Mouse (Mus musculus) monocyte, adult 5-6 weeks (primary cell): ENCODE data around the gene Chpf2. TPM values are rescaled to one million over a fixed set of nuclear protein-coding genes. Genes with fewer than 3 reads are reported as not detected.

Experiments
- ATAC-seq: fragments of 153-309, 156-312 bp; replicated peaks from 2 replicates; pipeline ENCODE4 v1.8.0; 2017; ENCODE audit warnings: mild to moderate bottlenecking; ENCODE audit not compliant: low TSS enrichment, insufficient number of reproducible peaks, severe bottlenecking, poor library complexity, low FRiP score
- total RNA-seq: library from RNA; stranded (forward); fragments of 200-1000, 200-491, 200-594 nt; gene quantifications from 3 replicates; pipeline ENCODE4 v1.2.3, GENCODE M21; 2017

The Chpf2 gene
- total RNA-seq, 1 experiment from 2014 or later: 15.2 TPM

DNA sequence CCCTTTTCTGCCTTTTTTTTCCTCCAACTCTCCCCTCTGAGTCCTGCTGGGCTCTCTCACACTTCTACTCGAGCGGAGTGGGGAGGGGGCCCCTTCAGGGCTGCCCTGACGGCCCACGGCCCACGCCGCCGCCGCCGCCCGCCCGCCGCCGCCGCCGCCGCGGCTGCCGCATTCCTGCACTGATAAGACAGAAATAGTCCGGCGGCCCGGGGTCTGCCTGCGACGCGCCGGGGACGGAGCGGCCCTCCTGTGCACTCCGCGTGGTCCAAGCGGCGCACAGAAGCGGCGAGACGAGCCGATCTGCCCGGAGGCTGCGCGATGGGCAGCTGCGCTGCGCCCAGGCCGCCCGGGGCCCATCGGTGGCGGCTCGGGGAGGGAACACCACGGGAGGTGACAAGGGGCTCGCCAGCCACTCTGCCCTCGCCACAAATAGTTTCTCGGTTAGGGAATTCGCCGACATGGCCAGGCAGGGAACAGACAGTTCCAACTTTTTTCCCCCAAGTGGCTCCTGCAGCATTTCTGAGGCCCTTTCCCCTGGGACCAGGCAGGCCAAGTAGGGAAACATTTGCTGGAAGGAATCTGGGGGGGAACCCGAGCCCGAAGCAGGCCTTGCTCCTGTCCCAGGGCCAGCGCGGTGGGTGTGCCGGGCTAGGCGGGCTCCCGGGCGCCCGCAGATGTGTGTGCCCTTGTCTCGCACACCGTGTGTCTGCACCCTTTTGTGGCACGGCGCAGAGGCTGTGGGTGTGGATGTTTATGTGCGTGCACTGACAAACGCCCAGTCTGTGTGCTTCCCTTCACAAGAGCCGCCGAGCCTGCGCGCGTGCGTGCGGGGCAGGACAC, 15.6 kb downstream of the Chpf2 start:
- no peak for ATAC-seq

DNA sequence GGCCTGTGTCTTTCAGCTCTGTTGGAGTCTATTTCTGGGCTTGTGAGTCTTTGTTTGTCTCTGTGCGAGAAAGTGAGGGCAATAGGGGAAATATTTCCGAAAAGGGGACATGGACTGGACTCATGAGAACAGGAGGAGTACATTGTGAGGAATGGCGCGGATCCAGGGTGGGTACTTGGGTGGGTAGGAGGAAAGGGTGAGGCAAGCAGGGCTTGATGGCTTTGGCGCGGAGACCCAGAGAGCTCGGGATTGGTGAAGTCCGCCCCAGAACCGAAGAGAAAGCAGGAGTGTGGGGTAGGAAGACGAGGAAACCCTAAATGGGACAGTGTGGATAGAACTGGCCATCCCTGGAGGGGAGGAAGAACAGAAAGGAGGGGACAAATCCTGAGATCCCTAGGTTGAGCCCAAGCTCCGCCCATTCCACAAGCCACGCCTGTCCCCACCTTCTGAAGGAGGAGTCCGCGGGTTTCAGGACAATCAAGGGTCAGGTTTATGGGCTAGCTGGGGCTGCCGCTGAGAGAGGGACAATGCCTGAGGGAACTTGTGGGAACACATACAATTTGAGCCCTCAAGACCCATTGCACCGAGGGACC, 16.3 kb downstream of the Chpf2 start:
- ATAC-seq: no peak

DNA sequence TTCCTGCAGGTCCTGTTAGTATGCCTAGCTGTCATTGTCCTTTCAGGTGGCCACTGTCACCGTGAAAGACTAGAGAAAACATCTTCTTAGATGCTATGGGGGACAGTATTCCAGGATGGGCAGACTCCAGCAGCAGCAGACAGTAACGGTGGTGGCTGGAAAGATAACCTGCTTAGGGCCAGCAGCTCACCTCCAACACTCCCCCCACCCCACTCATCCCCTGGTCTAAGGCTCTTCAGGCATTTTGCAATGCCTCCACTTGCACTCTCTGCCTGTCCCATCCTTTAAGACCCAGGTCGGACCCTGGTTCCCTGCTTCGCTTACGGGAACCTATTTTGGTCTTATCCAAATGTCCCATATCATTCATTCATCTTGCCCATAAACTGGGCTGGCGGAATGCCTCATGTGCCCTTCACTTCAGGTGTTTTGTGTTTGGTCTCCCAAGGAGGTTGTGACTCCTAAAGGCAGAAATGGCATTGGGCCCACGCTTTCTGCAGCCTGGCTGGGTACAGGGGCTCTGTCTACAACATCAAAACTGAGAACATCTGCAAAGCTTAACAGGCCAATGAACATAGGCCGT, 17.0 kb downstream of the Chpf2 start:
- no peak for ATAC-seq

DNA sequence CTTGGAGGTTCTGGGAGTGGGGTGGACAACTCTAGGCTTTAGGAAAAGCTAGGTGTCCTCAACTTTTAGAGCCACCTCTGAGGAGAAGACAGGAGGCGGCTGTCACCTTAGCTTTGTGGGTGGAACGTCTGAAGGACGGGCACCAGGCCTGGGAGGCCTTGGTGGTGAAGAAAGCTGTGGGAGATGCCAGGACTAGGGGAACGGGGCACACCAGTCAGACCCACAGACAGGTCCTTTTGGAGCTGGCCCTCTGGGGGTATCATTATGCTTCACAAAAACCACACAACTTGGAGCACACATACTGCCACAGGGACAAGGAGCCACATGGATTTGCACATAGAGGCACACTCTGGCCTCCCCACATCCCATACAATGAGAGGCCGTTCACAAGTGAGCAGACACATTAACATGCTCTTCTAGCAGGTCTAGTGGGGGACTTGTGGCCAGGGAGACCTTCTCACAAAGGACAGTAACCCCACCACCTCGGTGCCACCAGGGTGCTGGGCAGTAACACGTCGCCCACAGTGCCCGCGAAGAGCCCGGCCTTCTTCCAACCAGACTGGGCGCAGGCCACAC, 17.6 kb downstream of the Chpf2 start:
- no peak for ATAC-seq

DNA sequence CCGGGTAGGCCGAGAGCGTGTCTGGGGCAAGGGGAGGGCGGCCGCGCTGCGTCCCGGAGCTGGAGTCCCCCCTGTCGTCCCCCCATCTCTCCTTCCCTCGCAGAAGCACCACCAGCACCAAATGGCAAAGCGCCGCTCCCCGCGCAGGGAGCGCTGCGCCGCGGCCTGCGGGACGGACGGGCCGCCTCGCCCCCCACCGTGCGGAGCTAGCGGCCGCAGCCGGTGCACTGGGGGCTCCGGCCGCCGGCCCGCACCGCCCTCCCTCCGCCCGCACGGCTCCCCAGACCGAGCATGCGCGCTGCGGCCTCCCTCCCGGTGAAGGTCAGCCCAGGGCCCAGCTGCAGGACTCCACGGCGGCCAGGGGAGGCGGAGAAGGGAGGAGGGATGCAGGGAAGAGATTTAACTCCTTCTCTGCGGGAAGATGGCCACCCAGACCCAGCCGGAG, 18.1 kb downstream of the Chpf2 start:
- ATAC-seq: no peak

DNA sequence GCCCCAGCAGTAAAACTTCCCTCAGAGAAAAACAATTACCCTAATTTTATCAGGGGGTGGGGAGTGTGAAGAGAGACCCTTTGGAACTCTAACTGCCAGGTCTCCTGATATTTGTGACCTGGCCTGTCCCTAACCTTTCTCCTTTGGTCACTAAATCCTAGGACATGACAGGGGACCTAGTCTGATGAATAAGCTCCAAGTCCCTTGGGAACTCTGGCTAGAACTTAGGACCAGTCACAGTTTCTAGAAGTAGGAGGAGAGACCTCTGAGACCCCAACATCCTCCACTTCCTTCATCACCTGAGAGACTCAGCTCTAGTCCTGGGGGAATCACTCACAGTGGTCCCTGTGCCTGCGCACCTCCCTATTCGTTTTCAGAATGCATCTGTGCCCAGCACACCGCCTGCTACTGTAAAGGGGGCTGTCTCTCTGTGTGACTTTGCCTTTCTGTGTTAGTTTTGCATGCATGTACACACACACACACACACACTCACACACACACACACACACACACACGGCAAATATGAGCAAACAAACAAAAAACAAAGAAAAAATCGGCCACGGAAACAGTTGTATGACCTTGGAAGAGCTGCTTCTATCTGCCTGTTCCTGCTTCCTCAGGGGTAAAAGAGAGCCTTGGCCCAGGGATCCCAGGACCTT, 18.9 kb downstream of the Chpf2 start:
- no peak for ATAC-seq

DNA sequence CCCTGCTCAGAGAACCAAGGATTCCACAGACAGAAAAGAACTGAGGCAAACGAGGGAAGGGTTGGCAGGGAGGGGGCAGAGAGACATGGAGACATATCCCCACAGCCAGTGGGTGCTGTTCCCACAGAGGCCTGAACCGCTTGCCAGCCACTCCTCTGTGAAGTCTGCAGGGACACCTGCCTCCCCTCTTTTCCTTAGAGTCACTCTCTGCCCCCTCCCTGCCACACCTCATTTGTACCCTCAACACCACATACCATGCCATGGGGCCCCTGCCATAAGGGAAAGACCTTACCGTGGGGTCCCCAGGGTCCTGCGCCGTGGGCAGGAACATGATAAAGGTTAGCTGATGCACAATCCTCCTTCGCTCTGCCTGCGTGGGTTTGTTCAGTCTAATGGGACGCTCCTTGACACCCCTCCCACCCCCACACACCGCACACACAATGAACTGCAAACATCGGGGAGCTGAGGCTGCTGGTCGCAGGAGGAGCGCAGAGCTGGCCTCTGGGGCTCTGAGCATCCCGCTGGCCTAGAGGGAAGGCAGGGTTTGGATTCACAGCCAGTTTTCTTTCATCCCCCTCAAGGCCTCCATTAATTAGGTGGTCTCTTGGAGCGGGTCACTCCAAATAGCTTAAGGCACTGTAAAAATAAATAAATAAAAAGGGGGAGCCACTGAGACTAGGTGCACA, 19.6 kb downstream of the Chpf2 start:
- ATAC-seq: no peak

DNA sequence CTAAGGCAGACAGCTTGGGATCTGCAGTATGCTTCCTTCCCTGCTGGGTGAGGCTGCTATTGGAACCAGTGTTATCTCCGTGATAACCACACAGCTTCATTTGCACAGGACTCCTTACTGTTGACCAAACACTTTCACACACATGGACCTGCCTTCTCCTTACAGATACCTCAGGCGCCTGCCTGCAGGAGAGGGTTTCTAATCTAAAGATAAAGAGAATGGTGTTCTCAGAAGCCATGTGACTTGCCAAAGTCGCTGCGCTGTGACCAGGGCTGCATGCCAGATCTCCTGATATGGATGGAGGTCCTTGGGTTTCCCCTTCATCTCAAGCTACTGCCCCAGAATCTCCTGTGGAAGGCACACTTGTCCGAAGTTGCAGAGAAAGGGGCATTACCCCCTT, 22.8 kb downstream of the Chpf2 start:
- no peak for ATAC-seq

DNA sequence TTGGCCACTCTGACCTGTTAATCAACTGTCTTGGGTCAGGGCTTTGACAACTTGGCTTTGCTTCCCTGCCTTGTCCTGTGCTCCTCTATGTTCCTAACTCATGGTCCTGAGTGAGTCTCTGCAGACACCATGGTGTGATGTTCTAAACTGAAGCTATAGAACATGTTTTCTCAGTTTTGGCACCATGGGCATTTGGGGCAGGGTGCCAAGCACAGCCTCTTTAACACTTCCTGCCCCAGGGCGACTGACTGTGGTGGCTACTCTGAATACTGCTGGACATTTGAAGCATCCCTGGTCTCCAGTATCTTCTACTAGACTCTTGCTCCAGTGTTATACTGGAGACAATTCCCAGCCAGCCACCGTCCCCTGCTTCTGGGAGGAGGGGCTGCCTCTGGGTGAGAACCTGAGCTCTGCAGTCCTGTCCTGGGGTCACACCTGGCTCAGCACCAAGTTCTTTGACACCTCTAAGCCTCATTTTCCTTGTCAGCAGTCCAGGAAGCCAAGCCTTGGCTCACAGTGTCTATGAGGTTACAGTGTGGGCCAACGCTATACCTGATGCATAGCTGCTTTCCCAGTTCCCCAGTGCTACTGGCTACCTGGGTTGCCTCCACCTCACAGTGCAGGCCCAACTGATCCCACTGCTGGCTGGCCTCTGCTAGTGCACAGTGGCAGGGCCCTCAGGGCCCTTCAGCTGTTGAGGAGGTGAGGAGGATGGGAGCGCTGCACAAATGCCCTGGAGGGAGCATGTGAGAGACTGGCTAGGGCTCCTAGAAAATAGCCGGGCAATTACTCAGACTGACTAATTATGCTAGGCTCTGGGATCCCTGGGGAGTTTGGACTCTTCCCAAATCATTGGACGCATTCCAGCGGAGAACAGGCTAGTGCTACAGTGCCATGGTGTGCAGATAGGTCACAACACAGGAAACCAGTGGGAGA, 25.1 kb downstream of the Chpf2 start:
- no peak for ATAC-seq

DNA sequence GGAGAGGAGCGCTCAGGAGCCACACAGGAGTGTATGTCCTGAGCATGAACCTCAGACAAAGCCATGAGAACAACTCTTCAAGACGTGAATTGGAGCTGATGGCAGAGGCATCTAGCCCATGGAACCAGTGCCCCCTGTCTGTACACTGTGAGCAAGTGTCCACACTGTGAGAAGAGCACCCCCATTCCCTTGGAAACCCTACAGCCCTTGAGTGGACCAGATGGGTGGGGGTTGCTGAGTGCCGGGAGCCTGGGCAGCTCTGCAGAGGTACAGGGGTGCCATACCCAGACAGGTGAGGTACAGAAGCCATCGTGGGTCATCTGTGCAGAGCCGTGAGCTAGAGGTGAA, 25.7 kb downstream of the Chpf2 start:
- no peak for ATAC-seq

DNA sequence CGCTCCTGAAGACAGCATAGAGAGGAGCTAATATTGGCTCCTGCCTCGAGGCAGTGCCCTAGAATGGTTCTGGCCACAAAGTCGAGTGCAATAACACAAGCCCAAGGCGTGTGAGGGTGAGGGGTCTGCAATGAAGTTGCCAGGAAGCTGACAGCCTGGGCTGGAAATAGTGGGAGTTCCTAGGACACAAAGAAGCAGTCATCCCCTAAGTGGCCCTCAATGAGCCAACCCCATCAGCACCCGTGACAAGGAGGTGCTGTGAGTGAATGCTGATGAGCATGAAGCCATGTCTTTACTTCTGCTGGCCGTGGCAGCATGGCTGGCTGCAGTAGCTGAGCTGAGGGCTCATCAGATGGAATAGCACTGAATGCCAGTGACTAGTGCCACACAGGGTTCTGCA, 28.6 kb downstream of the Chpf2 start:
- no peak for ATAC-seq

DNA sequence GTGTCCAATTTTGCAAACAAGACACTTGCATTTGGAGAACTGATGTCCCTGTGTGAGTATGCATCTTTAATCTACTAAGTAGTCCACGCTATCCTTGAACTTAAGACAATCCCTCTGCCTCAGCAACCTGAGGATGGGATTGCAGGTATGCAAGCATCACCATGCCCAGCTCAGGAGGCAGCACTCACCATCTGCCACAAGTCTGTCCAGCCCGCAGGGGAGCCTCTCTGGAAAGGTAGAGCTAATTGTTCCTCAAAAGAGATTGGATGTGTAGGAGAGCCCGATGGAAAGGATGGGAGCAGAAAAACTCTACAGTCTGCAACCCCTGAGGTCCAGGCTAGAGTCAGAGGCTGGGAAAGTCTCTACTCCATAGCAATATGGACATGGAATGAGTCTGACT, 32.4 kb downstream of the Chpf2 start:
- ATAC-seq: no peak

DNA sequence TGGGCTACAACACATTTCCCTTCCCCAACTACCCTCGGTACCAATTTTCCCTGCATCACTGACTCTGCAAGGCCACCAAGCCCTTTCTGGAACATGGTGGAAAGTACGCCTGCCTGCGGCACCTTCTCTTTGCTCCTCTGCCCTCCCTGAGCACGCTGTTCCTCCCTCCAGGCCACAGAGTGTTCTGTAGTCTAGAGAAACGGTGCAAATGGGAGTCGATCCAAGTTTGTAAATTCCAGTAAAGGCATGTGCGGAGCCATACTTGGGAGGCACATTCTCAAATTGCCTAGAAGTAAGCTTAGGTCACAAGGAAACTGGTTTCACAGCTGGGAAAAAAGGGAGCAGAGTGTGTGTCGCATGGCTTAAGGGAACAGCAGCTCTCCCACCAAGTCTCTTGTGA, 33.6 kb downstream of the Chpf2 start:
- ATAC-seq: no peak

DNA sequence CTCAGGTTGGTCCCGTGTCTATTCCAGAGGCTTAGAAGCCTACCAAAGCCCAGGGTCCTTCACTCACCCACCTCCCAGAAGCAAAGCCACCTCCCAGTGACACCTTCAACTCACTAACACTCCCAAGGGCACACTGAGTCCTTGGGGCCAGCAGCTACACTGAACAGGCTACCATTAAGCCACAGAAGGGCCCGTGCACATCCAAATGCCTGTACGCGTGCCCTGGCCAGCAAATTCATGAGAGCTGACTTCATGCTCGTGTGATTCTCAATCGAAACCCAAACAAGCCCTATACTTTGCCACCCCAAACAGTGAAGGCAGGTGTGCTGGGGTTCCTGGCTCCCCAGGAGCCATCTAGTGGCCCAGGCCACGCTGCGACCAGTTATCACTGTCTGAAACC, 34.1 kb downstream of the Chpf2 start:
- ATAC-seq: no peak

DNA sequence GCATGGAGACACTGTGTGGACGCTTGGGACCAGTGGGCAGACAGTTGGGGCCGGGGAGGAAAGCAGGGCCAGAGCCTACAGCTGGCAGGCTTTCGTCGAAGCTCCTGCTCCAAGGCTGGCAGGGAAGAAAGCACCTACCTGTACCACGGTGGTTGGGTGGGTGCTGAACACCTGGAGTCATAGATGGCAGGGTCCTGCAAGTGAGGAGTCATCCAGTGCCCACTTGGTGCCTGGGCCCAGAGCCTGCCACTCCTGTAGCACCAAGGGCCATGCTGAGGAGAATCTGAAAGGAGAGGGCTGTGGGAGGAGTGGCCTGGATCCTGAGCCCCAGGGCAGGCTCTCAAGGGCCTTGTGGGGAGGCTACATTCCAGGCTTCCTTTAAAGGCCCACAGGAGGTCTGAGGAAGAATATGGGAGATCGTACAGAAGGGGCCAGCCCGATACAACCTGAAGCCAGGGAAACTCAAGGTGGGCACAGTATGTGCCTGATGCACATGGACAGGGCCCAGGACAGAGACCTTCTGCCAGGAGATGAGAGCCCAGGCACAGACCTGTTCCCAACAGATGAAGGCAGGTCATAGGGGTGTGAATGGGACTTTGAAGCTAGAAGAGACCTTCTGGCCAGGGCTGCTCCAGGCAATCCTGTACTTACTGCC, 36.0 kb downstream of the Chpf2 start:
- no peak for ATAC-seq

DNA sequence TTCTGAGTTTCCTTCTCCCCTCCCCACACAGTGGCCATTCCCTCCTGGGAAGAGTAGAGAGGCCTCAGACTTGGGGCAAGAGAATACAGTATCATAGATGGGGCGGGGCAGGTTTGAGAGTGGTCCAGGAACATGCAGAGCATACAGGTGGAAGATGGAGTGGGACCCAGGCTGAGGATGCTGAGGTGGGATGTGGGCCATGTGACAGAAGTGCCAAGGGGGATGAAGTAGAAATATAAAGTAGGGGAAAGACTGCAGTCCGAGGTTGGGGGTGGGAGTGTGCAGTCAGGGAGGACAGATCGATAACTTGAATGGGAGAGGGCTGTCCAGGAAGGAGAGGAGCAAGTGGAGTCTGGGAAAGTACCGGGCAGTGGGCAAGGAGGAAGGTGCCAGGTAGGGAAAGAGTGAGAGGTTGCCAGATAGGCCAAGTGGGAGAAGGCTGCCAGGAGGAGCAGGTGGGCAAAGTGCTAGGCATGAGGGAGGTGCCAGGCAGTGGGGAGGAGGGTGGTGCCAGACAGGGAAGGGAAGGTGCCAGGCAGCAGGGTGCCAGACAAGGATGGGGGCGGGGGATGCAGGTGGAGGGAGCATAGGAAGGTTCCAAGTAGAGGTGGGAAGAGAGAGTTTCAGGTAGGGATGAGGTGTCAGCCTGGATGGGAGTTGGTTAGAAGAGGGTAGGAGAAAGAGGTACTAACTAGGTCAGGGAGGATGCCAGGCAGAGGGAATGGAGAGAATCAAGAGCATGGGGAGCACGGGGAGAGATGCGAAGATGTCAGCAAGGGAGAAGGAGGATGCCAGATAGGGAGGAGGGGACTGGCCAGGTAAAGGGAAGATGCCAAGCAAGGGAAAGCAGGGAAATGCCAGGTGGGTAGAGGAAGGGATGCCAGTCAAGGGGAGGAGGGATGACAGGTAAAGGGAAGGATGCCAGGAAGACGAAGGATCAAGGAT, 36.8 kb downstream of the Chpf2 start:
- no peak for ATAC-seq
